Mouse (Mus musculus) cerebellum, postnatal 4 days (tissue): ENCODE results near the gene Itga8.

ENCODE experiments used
- DNase-seq, 2 experiments: peaks; one replicate each; pipeline ENCODE4 v3.0.0; 2022; ENCODE audit warnings: low spot score in 2 of 2, mixed read lengths in 1 of 2

Gene Itga8

DNA sequence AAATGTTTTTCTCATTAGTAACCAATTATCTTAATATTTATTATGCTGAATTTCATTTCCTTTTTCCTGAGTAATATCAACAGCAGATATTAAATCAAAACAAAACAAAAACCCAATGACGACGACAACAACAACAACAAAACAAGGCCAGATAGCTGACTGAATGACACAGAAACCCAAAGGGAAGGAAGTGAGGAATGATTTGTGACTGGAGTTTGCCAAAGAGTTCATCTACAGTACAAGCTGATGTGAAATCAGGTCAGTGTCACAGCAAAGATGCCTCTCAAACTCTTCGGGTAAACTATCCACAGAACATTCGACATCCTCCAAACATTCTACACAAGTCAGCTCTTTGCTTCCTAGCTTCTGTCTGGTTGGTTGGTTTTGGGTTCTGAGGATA lies 104.0 kb downstream of the Itga8 start:
- DNase-seq = no peak

DNA sequence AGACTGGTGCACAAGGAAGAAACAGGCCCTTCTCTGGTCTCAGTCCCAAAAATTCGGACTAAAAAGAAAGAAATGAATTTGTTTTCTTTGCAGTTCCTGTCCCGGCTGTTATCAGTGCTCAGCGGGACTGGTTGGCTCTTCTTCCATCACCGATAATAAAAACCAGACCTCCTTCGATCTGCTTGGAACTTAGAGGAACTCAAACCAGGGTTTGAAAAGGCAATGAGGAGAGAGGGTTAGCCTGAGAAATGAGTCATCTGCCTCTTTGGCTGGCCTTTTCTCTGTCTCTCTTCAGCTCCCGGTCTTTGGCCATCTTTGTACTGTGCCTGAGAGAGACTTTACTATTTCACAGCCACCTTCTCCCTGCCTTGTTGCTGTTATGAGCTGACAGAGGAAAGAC lies 112.7 kb downstream of the Itga8 start:
- no peak for DNase-seq

DNA sequence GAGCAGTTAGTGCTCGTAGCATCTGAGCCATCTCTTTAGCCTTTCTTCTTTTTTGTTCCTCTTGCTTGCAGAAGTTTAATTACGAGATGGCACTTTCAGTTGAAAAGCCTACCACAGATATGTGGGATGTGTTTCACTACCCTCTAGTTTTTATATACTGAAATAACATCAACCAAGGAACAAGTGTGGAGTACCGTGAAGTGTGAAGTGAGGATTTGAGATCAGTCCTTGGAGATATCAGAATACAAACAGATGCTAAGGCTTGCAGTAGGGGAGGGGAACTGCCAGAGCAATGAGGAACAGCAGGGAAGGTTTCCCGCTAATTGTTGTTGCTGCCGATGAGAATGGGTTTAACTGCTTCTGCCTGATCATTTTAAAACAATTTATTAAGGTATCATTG lies 114.1 kb downstream of the Itga8 start:
- DNase-seq = no peak

DNA sequence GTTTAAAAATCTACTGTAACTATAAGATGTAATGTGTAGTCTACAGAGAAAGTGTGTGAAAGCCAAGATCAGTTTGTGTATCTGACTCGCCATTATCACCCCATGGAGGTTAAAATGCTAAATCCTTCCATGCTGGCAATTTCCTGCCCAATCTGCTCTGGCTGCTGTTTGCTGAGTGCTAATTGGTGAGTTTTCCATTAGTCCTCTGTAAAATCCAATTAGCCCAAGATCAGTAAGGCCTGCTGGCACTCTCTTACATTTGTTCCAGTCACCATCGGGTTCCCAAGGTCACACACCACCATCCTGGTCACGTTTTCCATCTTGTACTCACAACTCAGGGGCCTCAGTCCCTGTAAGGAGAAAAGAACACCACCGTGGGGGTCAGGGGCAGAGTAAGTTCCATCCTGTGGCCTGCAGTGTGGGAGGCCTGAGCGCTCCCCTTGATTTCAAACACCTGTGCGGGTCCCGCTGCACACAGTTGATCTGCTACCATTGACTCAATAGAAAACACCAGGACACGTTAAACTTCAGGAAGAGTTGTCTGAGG lies 119.2 kb downstream of the Itga8 start:
- no peak for DNase-seq

DNA sequence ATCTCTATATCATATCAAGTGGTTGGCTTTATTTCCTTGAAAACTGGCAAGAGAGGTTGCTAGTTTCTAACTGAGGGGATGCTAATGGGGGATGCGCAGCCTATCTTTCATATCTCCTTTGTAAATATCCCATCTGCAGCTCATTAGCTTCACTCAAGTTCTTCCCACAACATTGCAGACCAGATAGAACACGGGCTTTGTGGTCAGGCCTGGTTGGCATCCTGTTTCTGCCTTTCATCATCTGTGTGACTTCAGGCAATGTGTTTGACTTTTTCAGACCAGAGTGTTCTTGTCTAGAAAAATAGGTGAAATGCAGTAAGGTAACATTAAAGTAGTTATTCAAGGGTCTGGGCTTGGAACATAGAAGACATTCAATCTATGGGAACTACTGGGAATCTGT lies 121.1 kb downstream of the Itga8 start:
- DNase-seq = no peak

DNA sequence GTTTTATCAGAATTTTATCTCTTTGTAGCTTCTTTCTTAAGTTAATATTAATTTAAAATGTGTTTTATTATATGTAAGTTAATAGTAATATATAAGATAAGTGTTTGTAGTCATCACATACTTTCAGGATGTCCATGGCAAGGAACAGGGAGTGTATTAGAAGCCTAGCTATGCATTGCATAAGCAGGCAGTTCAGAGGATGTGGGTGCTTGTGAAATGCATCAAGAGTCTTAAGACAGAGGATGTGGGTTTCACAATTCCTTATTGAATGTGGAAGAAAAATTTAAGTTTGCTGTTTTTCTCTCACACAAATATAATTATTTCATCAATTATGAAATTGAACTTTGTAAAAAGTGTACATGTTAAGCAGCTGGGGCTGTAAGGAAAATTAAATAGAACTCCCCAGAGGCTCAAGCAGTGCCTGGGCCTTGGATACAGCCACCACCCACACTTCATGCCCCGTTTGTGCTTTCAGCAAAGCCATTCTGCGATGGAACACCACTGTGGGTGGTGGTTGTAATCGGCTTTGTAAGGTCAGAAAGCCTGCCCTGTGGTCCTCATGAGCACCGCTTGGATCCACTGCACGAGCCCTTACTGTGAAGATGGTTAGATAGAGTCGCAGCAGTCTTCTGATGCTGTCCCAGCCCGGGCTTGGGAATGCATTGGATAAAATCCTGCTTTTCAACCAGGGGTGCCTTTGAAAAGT lies 126.8 kb downstream of the Itga8 start:
- no peak for DNase-seq

GRCm38 (mm10) chr2:12170221-12170620 lies 131.5 kb downstream of the Itga8 start:
- no peak for DNase-seq

- peak in 1 of 2 experiments; percentile 13 for DNase-seq
These were observed 141.2 kb downstream of the Itga8 start for GRCm38 (mm10) chr2:12160486-12160885.

DNA sequence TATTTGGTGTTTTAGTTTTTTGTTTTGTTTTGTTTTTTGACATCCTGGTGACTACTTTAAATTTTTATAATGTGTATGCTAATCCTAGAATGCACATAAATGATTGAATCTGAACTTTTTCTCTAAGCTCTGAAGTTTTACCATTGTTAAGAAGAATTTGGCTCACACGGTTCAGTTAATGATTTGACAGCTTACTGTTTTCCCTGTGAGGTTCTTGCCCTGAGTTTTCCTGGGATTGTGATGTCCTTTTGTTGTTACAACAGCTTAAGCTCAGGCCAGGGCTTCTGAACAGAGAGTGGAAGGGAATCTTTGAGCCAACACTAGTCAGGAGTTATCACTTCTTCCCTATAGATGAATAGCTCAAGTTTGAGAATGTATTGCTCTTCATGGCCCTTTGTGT lies 144.7 kb downstream of the Itga8 start:
- DNase-seq = no peak

DNA sequence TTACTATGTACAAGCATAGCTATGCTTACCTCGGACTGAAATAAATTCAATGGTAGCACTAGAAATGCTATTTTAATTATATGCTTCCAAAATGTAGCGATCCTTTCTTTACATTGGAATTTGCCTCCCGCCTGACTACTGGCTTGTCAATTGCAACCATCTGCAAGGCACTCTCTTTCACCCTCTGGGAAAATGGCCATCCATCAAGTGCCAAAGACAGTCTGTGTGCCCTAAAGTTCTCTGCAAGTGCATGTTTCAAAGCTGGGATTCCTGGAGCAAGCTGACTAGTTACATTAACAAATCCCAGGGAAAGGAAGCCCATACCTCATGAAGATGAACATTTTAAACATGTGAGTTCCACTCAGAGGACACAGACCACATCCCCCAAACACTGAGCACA lies 145.3 kb downstream of the Itga8 start:
- no peak for DNase-seq

GRCm38 (mm10) chr2:12154676-12155075 lies 147.0 kb downstream of the Itga8 start:
- no peak for DNase-seq

DNA sequence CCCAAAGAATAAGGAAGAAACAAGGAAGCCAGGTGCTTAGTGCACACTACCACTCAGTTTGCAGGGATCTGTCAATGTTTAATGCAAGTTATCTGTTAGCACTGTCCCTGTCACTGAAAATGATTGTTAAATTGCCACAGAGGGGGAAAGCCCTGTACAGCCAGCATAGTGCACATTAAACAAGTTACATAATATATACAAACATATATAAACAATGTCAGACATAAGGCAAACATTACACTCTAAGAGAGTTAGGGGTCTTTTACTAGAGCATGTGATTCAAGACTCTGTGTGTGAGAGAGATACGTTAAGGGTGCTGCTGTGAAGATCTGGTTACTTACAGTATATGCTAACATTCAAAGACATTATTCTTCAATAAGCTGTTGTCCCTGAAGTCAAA lies 148.2 kb downstream of the Itga8 start:
- DNase-seq = no peak

DNA sequence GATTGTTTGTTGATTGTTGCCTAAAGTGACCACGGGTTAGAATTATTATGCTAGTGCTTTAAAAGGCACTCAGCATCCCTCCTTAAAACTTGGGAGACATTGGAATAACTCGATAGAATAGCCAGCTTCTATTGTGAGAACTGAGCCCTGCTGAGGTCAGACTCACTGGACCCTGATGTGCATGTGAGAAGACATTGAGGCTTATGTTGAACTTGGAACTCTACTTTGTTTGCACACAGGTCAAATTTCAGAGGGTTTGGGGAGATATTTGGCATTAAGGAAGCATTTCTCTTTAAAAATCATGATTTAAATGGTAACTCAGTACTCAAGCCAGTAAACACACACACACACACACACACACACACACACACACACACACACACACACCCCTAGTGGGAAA lies 153.8 kb downstream of the Itga8 start:
- no peak for DNase-seq

- DNase-seq = no peak
These were observed 155.1 kb downstream of the Itga8 start for GRCm38 (mm10) chr2:12146612-12147011.

GRCm38 (mm10) chr2:12138765-12139368 lies 162.9 kb downstream of the Itga8 start:
- no peak for DNase-seq

- DNase-seq = no peak
These were observed 175.1 kb downstream of the Itga8 start for GRCm38 (mm10) chr2:12126580-12126979.

GRCm38 (mm10) chr2:12115479-12115878 lies 186.2 kb downstream of the Itga8 start:
- no peak for DNase-seq

DNA sequence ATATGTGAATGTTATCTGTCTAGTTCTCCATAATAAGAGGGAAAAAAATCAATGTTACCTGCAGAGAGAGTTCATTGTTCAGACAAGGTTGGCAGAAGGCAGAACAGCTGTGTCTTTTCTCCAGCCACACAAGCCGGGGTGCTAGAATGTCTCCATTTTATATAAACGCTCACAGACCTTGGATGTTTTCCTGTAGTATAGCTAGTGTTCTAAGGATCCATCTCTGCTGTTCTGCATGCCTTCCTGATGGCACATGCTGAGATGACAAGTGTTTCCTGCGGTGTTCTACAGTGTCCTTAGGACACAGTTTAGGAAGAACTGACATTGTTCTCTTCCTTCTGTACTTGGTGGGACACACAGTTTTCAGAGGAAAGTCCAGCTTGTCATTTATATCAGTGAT lies 192.4 kb downstream of the Itga8 start:
- no peak for DNase-seq

- no peak for DNase-seq
These were observed 193.4 kb downstream of the Itga8 start for GRCm38 (mm10) chr2:12108306-12108705.

GRCm38 (mm10) chr2:12107265-12107664 lies 194.5 kb downstream of the Itga8 start:
- DNase-seq = no peak

GRCm38 (mm10) chr2:12103183-12103582 lies 198.5 kb downstream of the Itga8 start:
- DNase-seq = no peak

GRCm38 (mm10) chr2:12092203-12092984 lies 209.3 kb downstream of the Itga8 start:
- DNase-seq = no peak

GRCm38 (mm10) chr2:12090993-12091392 lies 210.7 kb downstream of the Itga8 start:
- DNase-seq = no peak
